ENCODE assay signal across 8 mouse cellular contexts in the genomic region with DNA sequence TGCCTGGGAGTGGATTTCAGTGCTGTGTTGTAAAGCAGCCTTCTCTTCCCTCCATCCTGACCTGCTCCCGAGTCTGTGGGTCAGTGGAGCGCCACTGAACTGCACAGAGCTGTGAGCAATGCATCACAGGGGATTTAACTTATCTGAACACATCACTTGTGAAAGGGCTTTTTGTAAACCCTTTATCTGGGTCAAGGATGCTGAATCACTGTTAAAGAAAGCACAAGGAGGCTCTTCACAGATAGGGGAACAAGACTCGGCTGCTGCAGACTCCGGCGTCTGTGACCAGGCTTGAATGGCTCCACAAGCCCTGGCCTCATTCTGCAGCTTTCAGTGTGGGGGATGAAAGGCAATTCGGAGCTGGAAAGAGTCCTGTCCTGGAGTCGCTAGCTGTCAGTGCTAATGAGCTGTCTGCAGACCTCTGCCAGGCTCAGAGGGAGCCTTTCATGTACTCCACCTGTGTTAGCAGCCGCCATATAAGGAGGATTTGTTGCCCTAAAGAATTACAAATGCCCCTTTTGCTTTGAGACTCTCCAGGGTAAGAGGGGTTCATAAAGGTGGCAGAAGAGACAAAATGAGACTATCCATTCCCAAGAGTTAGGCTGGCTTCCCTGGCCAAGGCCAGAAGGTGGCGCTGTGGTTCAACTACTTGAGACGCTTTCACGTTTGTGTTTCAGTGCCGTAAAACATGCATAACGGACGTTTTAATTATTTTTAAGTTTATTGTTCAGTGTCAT. TPM values are rescaled to one million over a fixed set of nuclear protein-coding genes. Genes with fewer than 3 reads are reported as not detected.
A peak's percentile ranks its signal among the peaks of the same experiment; 100 is the strongest.
DNase-seq lines count a peak whose midpoint lies in the region; ATAC-seq and TF ChIP-seq lines count a peak whose summit lies in the region.

No protein-coding gene starts in this region.

- no peak for TF ChIP-seq EP300 in liver, embryonic 14.5 days (IDR thresholded peaks at IDR 0.05; ENCODE audit: low read depth)
- TF ChIP-seq EP300 in stomach, postnatal 0 days (optimal IDR thresholded peaks at IDR 0.05) = no peak

- H3K9ac ChIP-seq in embryonic facial prominence, embryonic 15.5 days = peak overlapping the region; percentile 15; the same call in 1 of the 2 replicates
- H3K9ac ChIP-seq in heart, embryonic 14.5 days (ENCODE audit: low read length) = peak overlapping the region; percentile 63
- no peak overlapping the region for H3K9ac ChIP-seq in liver, embryonic 14.5 days (replicated peaks)
- no peak overlapping the region for H3K9ac ChIP-seq in neural tube, embryonic 12.5 days
- no peak overlapping the region for H3K9ac ChIP-seq in stomach, postnatal 0 days (ENCODE audit: low read length)

- no peak overlapping the region for H3K27ac ChIP-seq in bone marrow macrophage, adult 2 months (ENCODE audit: insufficient read depth, low read depth, low read length)
- peak overlapping the region; percentile 69; the same call in 1 of the 2 replicates for H3K27ac ChIP-seq in embryonic facial prominence, embryonic 15.5 days (replicated peaks)
- H3K27ac ChIP-seq in heart, embryonic 14.5 days (replicated peaks in 1 of 2; ENCODE audit: control insufficient read depth in 1 of 2, insufficient read depth in 1 of 2, low read depth in 2 of 2, low read length in 2 of 2) = no peak overlapping the region
- H3K27ac ChIP-seq in liver, embryonic 14.5 days = no peak overlapping the region
- no peak overlapping the region for H3K27ac ChIP-seq in neural tube, embryonic 12.5 days
- no peak overlapping the region for H3K27ac ChIP-seq in stomach, postnatal 0 days (replicated peaks)

- no peak overlapping the region for H3K4me3 ChIP-seq in bone marrow macrophage, adult 2 months (ENCODE audit: insufficient read depth, low read length)
- peak overlapping the region; percentile 40 for H3K4me3 ChIP-seq in embryonic facial prominence, embryonic 15.5 days (replicated peaks)
- H3K4me3 ChIP-seq in heart, embryonic 14.5 days (ENCODE audit: control insufficient read depth in 1 of 2, insufficient read depth in 1 of 2, low read depth in 1 of 2, low read length in 2 of 2) = peak overlapping the region; percentile 14 to 29; a peak in 2 of 4 replicates
- no peak overlapping the region for H3K4me3 ChIP-seq in liver, embryonic 14.5 days (ENCODE audit: insufficient read depth in 1 of 2, low read depth in 2 of 2, low read length in 2 of 2)
- H3K4me3 ChIP-seq in neural tube, embryonic 12.5 days = peak overlapping the region; percentile 11; the same call in 1 of the 2 replicates
- peak overlapping the region; percentile 19; the same call in 1 of the 2 replicates for H3K4me3 ChIP-seq in stomach, postnatal 0 days (ENCODE audit: low read depth, low read length)

- peak; percentile 77 for DNase-seq in A20 (ENCODE audit: low read depth, low spot score)
- peak; percentile 83 for DNase-seq in kidney, postnatal 14 days
- peak; percentile 49 to 66 (median 50) for DNase-seq in liver, embryonic 14.5 days (ENCODE audit: low read depth in 3 of 3, low spot score in 3 of 3)
- DNase-seq in stomach, postnatal 0 days (ENCODE audit: low spot score) = peak; percentile 78

- TF ChIP-seq POLR2A in bone marrow macrophage, adult 2 months (IDR thresholded peaks at IDR 0.05; ENCODE audit: borderline replicate concordance, low read depth, low read length) = no peak

- peak overlapping the region; percentile 49 for H3K4me2 ChIP-seq in embryonic facial prominence, embryonic 15.5 days (replicated peaks)
- H3K4me2 ChIP-seq in heart, embryonic 14.5 days (ENCODE audit: low read length) = peak overlapping the region; percentile 65
- peak overlapping the region; percentile 51 for H3K4me2 ChIP-seq in liver, embryonic 14.5 days (ENCODE audit: low read depth)
- peak overlapping the region; percentile 48 for H3K4me2 ChIP-seq in neural tube, embryonic 12.5 days (replicated peaks)
- H3K4me2 ChIP-seq in stomach, postnatal 0 days (replicated peaks; ENCODE audit: low read depth) = peak overlapping the region; percentile 44

- peaks cover 3% of the 10 kb centered on the region; the same call in 1 of the 2 replicates for H3K27me3 ChIP-seq in embryonic facial prominence, embryonic 15.5 days
- H3K27me3 ChIP-seq in heart, embryonic 14.5 days (ENCODE audit: control insufficient read depth, insufficient read depth, low read length) = peaks cover 4% of the 10 kb centered on the region; the same call in 1 of the 2 replicates
- H3K27me3 ChIP-seq in liver, embryonic 14.5 days (ENCODE audit: control insufficient read depth, insufficient read depth, low read length) = no peaks in the 10 kb centered on the region
- no peaks in the 10 kb centered on the region for H3K27me3 ChIP-seq in neural tube, embryonic 12.5 days (replicated peaks)
- no peaks in the 10 kb centered on the region for H3K27me3 ChIP-seq in stomach, postnatal 0 days (ENCODE audit: control insufficient read depth, insufficient read depth, low read length)

- H3K4me1 ChIP-seq in bone marrow macrophage, adult 2 months (ENCODE audit: control insufficient read depth, insufficient read depth, low read length) = no peaks in the 10 kb centered on the region
- peaks cover 10% of the 10 kb centered on the region; the same call in 1 of the 2 replicates for H3K4me1 ChIP-seq in embryonic facial prominence, embryonic 15.5 days
- peaks cover 7 to 13% of the 10 kb centered on the region in 2 experiments; a peak in 3 of 4 replicates for H3K4me1 ChIP-seq in heart, embryonic 14.5 days (ENCODE audit: control insufficient read depth in 2 of 2, insufficient read depth in 2 of 2, low read length in 2 of 2)
- peaks cover 6 to 17% of the 10 kb centered on the region in 2 experiments for H3K4me1 ChIP-seq in liver, embryonic 14.5 days (replicated peaks; ENCODE audit: control insufficient read depth in 2 of 2, insufficient read depth in 2 of 2, low read length in 1 of 2)
- H3K4me1 ChIP-seq in neural tube, embryonic 12.5 days = 0 out of 2 replicates have a peak, but pooled peaks cover 3% of the 10 kb centered on the region
- H3K4me1 ChIP-seq in stomach, postnatal 0 days (replicated peaks; ENCODE audit: control insufficient read depth, insufficient read depth) = no peaks in the 10 kb centered on the region

- ATAC-seq in embryonic facial prominence, embryonic 15.5 days (ENCODE audit: insufficient number of reproducible peaks, low FRiP score, low TSS enrichment, low read depth) = peak; percentile 27
- ATAC-seq in heart, embryonic 14.5 days (ENCODE audit: insufficient number of reproducible peaks, insufficient read depth, low FRiP score, low read depth) = peak; percentile 34; the same call in 1 of the 2 replicates
- no peak for ATAC-seq in liver, embryonic 14.5 days (ENCODE audit: insufficient read depth)
- ATAC-seq in neural tube, embryonic 12.5 days (ENCODE audit: low FRiP score, low read depth) = peak; percentile 48
- ATAC-seq in stomach, postnatal 0 days (ENCODE audit: low FRiP score, low TSS enrichment) = no peak

- WGBS in embryonic facial prominence, embryonic 15.5 days = 18% methylated on average over 14 of the region's 14 CpGs
- 6% methylated on average over 14 of the region's 14 CpGs for WGBS in heart, embryonic 14.5 days
- WGBS in liver, embryonic 14.5 days (ENCODE audit: insufficient replicate concordance) = 11% methylated on average over 14 of the region's 14 CpGs
- 21% methylated on average over 14 of the region's 14 CpGs for WGBS in neural tube, embryonic 12.5 days
- 15% methylated on average over 14 of the region's 14 CpGs for WGBS in stomach, postnatal 0 days

- H3K36me3 ChIP-seq in embryonic facial prominence, embryonic 15.5 days = no peaks in the 10 kb centered on the region
- H3K36me3 ChIP-seq in heart, embryonic 14.5 days (ENCODE audit: control insufficient read depth, insufficient read depth, low read length) = no peaks in the 10 kb centered on the region
- no peaks in the 10 kb centered on the region for H3K36me3 ChIP-seq in liver, embryonic 14.5 days (replicated peaks; ENCODE audit: control insufficient read depth, insufficient read depth, low read depth)
- no peaks in the 10 kb centered on the region for H3K36me3 ChIP-seq in neural tube, embryonic 12.5 days
- no peaks in the 10 kb centered on the region for H3K36me3 ChIP-seq in stomach, postnatal 0 days (ENCODE audit: control insufficient read depth, insufficient read depth, low read length)

- TF ChIP-seq CTCF in bone marrow macrophage, adult 2 months (IDR thresholded peaks at IDR 0.05; ENCODE audit: low read depth, low read length) = peak; percentile 85; the same call in 1 of the 2 replicates
- TF ChIP-seq CTCF in liver, embryonic 14.5 days (IDR thresholded peaks at IDR 0.05; ENCODE audit: low read depth) = peak; percentile 85
- TF ChIP-seq CTCF in stomach, postnatal 0 days (IDR thresholded peaks at IDR 0.05; ENCODE audit: low read depth) = peak; percentile 94

- H3K9me3 ChIP-seq in embryonic facial prominence, embryonic 15.5 days (replicated peaks) = no peaks in the 10 kb centered on the region
- H3K9me3 ChIP-seq in heart, embryonic 14.5 days (ENCODE audit: control insufficient read depth, low read length) = no peaks in the 10 kb centered on the region
- H3K9me3 ChIP-seq in liver, embryonic 14.5 days (ENCODE audit: control insufficient read depth, low read length) = no peaks in the 10 kb centered on the region
- no peaks in the 10 kb centered on the region for H3K9me3 ChIP-seq in neural tube, embryonic 12.5 days
- no peaks in the 10 kb centered on the region for H3K9me3 ChIP-seq in stomach, postnatal 0 days (ENCODE audit: control insufficient read depth, low read length)

RNA-seq across cellular contexts. Expression of gene Tbc1d7, which starts 11.3 kb away (rescaled TPM):
- 15.1 and 17.8 TPM in 2 replicates for polyA plus RNA-seq in bone marrow macrophage, adult 2 months (2012; ENCODE audit: insufficient read depth, insufficient read length, missing spikeins)
- 41.3 and 41.4 TPM in 2 replicates for polyA plus RNA-seq in embryonic facial prominence, embryonic 15.5 days (2015; fragmentation: Nextera tagmentation; extraction: Ambion mirVana)
- polyA plus RNA-seq in heart, embryonic 14.5 days (2014; fragmentation: Nextera tagmentation; extraction: Ambion mirVana) = 70.5 and 78.1 TPM in 2 replicates
- 2.8 and 4.7 TPM in 2 replicates for polyA plus RNA-seq in liver, embryonic 14.5 days (2012; rRNA removed)
- polyA plus RNA-seq in liver, embryonic 14.5 days (2014; fragmentation: Nextera tagmentation; extraction: Ambion mirVana) = 12.6 and 14.1 TPM in 2 replicates
- 73.0 and 73.7 TPM in 2 replicates for polyA plus RNA-seq in neural tube, embryonic 12.5 days (2016; fragmentation: Nextera tagmentation; extraction: Ambion mirVana)
- polyA plus RNA-seq in stomach, postnatal 0 days (2015; fragmentation: Nextera tagmentation; extraction: Ambion mirVana) = 30.9 and 31.3 TPM in 2 replicates

Comparison
In these comparisons a context has a peak if more than half of its experiments do, and no peak if none do; other contexts are left out.
1. H3K4me3 ChIP-seq: peak in embryonic facial prominence, embryonic 15.5 days (single experiment), heart, embryonic 14.5 days (2 of 2), neural tube, embryonic 12.5 days (single experiment) and stomach, postnatal 0 days (single experiment); none in bone marrow macrophage, adult 2 months (single experiment) and liver, embryonic 14.5 days (0 of 2).
2. ATAC-seq: peak in embryonic facial prominence, embryonic 15.5 days (single experiment), heart, embryonic 14.5 days (single experiment) and neural tube, embryonic 12.5 days (single experiment); none in liver, embryonic 14.5 days (single experiment) and stomach, postnatal 0 days (single experiment).
3. H3K9ac ChIP-seq: peak in embryonic facial prominence, embryonic 15.5 days (single experiment) and heart, embryonic 14.5 days (single experiment); none in liver, embryonic 14.5 days (single experiment), neural tube, embryonic 12.5 days (single experiment) and stomach, postnatal 0 days (single experiment).
4. Peak in every context shown above with its lines, with median percentiles within 50 percentile points of each other: DNase-seq, CTCF ChIP-seq and H3K4me2 ChIP-seq.